Comparison of ENCODE assay signal across 19 mouse cellular contexts in genomic region chr2:78777589-78777988, GRCm38 (mm10).
DNase-seq lines count a peak whose midpoint lies in the region; TF ChIP-seq lines count a peak whose summit lies in the region.
"Had no signal": no experiment of that assay in that cellular context is flagged by ENCODE, and none has a peak within 500 bp of the region (broad histone marks: within the 10 kb centered on the region; RNA-seq: fewer than 3 reads in every experiment).

No protein-coding gene starts in this region.

- H3K27ac ChIP-seq in thymus, adult 2 months (ENCODE audit: control insufficient read depth, insufficient read depth, low read length), result no peak overlapping the region
- H3K27ac ChIP-seq in CH12.LX (ENCODE audit: insufficient read depth, low read depth), result no peak overlapping the region

- no peak overlapping the region for H3K4me3 ChIP-seq in thymus, adult 2 months (ENCODE audit: control insufficient read depth, insufficient read depth, low read length)
- no peak overlapping the region for H3K4me3 ChIP-seq in CH12.LX (replicated peaks in 1 of 3; ENCODE audit: low read depth in 2 of 3, low read length in 2 of 3, poor library complexity in 1 of 3)

- no peaks in the 10 kb centered on the region for H3K36me3 ChIP-seq in thymus, adult 2 months (ENCODE audit: control insufficient read depth, insufficient read depth, low read length)
- H3K36me3 ChIP-seq in CH12.LX (replicated peaks in 1 of 2; ENCODE audit: control insufficient read depth in 1 of 2, insufficient read depth in 1 of 2, low read length in 1 of 2), result no peaks in the 10 kb centered on the region
- H3K36me3 ChIP-seq: G1E had no signal

- peak; percentile 3 for DNase-seq in thymus, postnatal 14 days
- DNase-seq in thymus, adult 2 months, result no peak
- DNase-seq in thymus, postnatal 4 days, result peak; percentile 13
- DNase-seq in thymus, adult 18-20 months, result no peak
- DNase-seq in CH12.LX (ENCODE audit: extremely low read depth), result peak; percentile 64
- no peak for DNase-seq in ovary, adult 18-20 months (ENCODE audit: low spot score)
- DNase-seq: adrenal gland, adult 2 months; adrenal gland, adult 8-10 months; adrenal gland, postnatal 10 days; adrenal gland, postnatal 14 days; adrenal gland, postnatal 25 days; adrenal gland, postnatal 36 days; B cell, adult 2 months; cerebellum, adult 11 months; cerebellum, adult 11-12 months; cerebellum, adult 18-20 months; cerebellum, adult 2 months had no signal

- TF ChIP-seq CTCF in thymus, adult 2 months (IDR thresholded peaks at IDR 0.05; ENCODE audit: borderline replicate concordance, control insufficient read depth, extremely low read depth, insufficient read depth, low read length, poor library complexity), result no peak
- TF ChIP-seq CTCF in CH12.LX (conservative IDR thresholded peaks at IDR 0.05 in 1 of 2, IDR thresholded peaks at IDR 0.05 in 1 of 2; ENCODE audit: low read depth in 2 of 2, low read length in 2 of 2), result no peak

- H3K9me3 ChIP-seq in CH12.LX (replicated peaks; ENCODE audit: low read length), result no peaks in the 10 kb centered on the region
- H3K9me3 ChIP-seq: G1E had no signal

- H3K4me2 ChIP-seq in CH12.LX (ENCODE audit: insufficient read depth, low read depth, poor library complexity, severe bottlenecking), result no peak overlapping the region

- no peak for TF ChIP-seq POLR2A in thymus, adult 2 months (IDR thresholded peaks at IDR 0.05; ENCODE audit: control insufficient read depth, extremely low read depth, insufficient read depth, low read length, poor library complexity)
- TF ChIP-seq POLR2A in CH12.LX (IDR thresholded peaks at IDR 0.05; ENCODE audit: low read depth, low read length), result no peak

- no peak for TF ChIP-seq RAD21 in CH12.LX (IDR thresholded peaks at IDR 0.05; ENCODE audit: low read depth, low read length)

- no peak for TF ChIP-seq EP300 in CH12.LX (IDR thresholded peaks at IDR 0.05; ENCODE audit: low read length)

- no peaks in the 10 kb centered on the region for H3K4me1 ChIP-seq in thymus, adult 2 months (replicated peaks; ENCODE audit: control insufficient read depth, insufficient read depth, low read length)
- peaks cover 4 to 13% of the 10 kb centered on the region in 2 experiments; a peak in 3 of 4 replicates for H3K4me1 ChIP-seq in CH12.LX (ENCODE audit: control insufficient read depth in 1 of 2, insufficient read depth in 2 of 2)

- no peaks in the 10 kb centered on the region for H3K27me3 ChIP-seq in thymus, adult 2 months (ENCODE audit: control insufficient read depth, insufficient read depth, low read length)
- no peaks in the 10 kb centered on the region for H3K27me3 ChIP-seq in CH12.LX (replicated peaks)
- H3K27me3 ChIP-seq: Patski had no signal

- H3K9ac ChIP-seq in CH12.LX (ENCODE audit: insufficient read depth, low read depth), result no peak overlapping the region

- in situ Hi-C loops in CH12.LX (cut with MboI; ENCODE audit: low pct_ligation_motif_present, low pct_unique_long_range_greater_than_20kb, low sequenced_read_pairs), result no loop called here

- no peaks in the 10 kb centered on the region for H3K79me2 ChIP-seq in CH12.LX (replicated peaks; ENCODE audit: control insufficient read depth, extremely low read depth, insufficient read depth, poor library complexity, severe bottlenecking)

- dilution Hi-C loops in CH12.LX (cut with MboI; ENCODE audit: extremely low pct_ligation_motif_present, extremely low pct_unique_long_range_greater_than_20kb, low sequenced_read_pairs), result no loop called here

TF ChIP-seq in CH12.LX, 34 proteins besides CTCF, POLR2A, EP300 and RAD21:
- peak; percentile 55; the same call in 1 of the 2 replicates for TF ChIP-seq CHD2 (IDR thresholded peaks at IDR 0.05; ENCODE audit: low read length)
- TF ChIP-seq USF1 (IDR thresholded peaks at IDR 0.05; ENCODE audit: low read depth, low read length), result no peak

Comparison
In these comparisons a context has a peak if more than half of its experiments do, and no peak if none do; other contexts are left out.
1. DNase-seq: peak in thymus, postnatal 14 days (single experiment), thymus, postnatal 4 days (single experiment) and CH12.LX (single experiment); none in thymus, adult 2 months (single experiment), thymus, adult 18-20 months (0 of 2) and ovary, adult 18-20 months (single experiment).